Mouse (Mus musculus) myocyte (in vitro differentiated cells): ENCODE data around the gene Dnlz. TPM values are rescaled to one million over a fixed set of nuclear protein-coding genes. Genes with fewer than 3 reads are reported as not detected.

Experiments
- H3K27me3 ChIP-seq: one replicate; pipeline ENCODE4 v1.6.1; 2011; ENCODE audit not compliant: control insufficient read depth, insufficient read depth, insufficient read length
- H3K36me3 ChIP-seq: one replicate; pipeline ENCODE4 v1.6.1; 2011; ENCODE audit not compliant: control insufficient read depth, insufficient read depth
- H3K4me2 ChIP-seq: one replicate; pipeline ENCODE4 v1.6.1; 2011; ENCODE audit warnings: low read depth, control low read depth
- H3K4me3 ChIP-seq: one replicate; pipeline ENCODE4 v1.5.1; 2011; ENCODE audit warnings: mild to moderate bottlenecking, control low read depth, moderate library complexity
- H3K79me2 ChIP-seq: one replicate; pipeline ENCODE4 v1.6.1; 2011; ENCODE audit not compliant: control insufficient read depth, insufficient read depth
- H3ac ChIP-seq: one replicate; pipeline ENCODE4 v1.6.1; 2011; ENCODE audit not compliant: control insufficient read depth, insufficient read length
- CEBPB ChIP-seq: IDR thresholded peaks from 2 replicates; pipeline ENCODE4 v1.6.1; 2011; ENCODE audit warnings: mild to moderate bottlenecking, moderate library complexity; ENCODE audit not compliant: poor library complexity, insufficient read depth, severe bottlenecking
- E2F4 ChIP-seq: IDR thresholded peaks from one replicate; pipeline ENCODE4 v1.6.1; 2011; ENCODE audit warnings: mild to moderate bottlenecking, control low read depth, moderate library complexity; ENCODE audit not compliant: insufficient read depth
- MAX ChIP-seq: IDR thresholded peaks from one replicate; pipeline ENCODE4 v1.6.1; 2011; ENCODE audit warnings: low read depth, mild to moderate bottlenecking, control low read depth
- MYOD1 ChIP-seq, 3 experiments: IDR thresholded peaks; one replicate each; pipeline ENCODE4 v1.6.1; 2011; ENCODE audit warnings: control low read depth in 2 of 3, low read depth in 2 of 3, mild to moderate bottlenecking in 2 of 3, moderate library complexity in 1 of 3; ENCODE audit not compliant: insufficient read length in 2 of 3, control insufficient read depth in 1 of 3
- MYOG ChIP-seq, 3 experiments: IDR thresholded peaks; one replicate each; pipeline ENCODE4 v1.6.1; 2011; ENCODE audit warnings: control low read depth in 2 of 3, low read depth in 2 of 3, mild to moderate bottlenecking in 2 of 3; ENCODE audit not compliant: insufficient read length in 2 of 3, control insufficient read depth in 1 of 3, insufficient read depth in 1 of 3
- POLR2A ChIP-seq: IDR thresholded peaks from one replicate; pipeline ENCODE4 v1.6.1; 2011; ENCODE audit warnings: low read depth, mild to moderate bottlenecking, control low read depth, moderate library complexity; ENCODE audit not compliant: insufficient read length
- POLR2AphosphoS2 ChIP-seq: IDR thresholded peaks from one replicate; pipeline ENCODE4 v1.6.1; 2011; ENCODE audit warnings: low read depth, control low read depth; ENCODE audit not compliant: insufficient read length
- REST ChIP-seq: IDR thresholded peaks from one replicate; pipeline ENCODE4 v1.6.1; 2011; ENCODE audit warnings: mild to moderate bottlenecking, control low read depth, moderate library complexity; ENCODE audit not compliant: insufficient read depth, insufficient read length
- SRF ChIP-seq: IDR thresholded peaks from one replicate; pipeline ENCODE4 v1.6.1; 2011; ENCODE audit warnings: low read depth; ENCODE audit not compliant: control insufficient read depth, insufficient read length
- TCF12 ChIP-seq: IDR thresholded peaks from one replicate; pipeline ENCODE4 v1.6.1; 2011; ENCODE audit warnings: mild to moderate bottlenecking, control low read depth; ENCODE audit not compliant: poor library complexity, insufficient read depth, severe bottlenecking
- TCF3 ChIP-seq: IDR thresholded peaks from one replicate; pipeline ENCODE4 v1.6.1; 2011; ENCODE audit warnings: low read depth, control low read depth; ENCODE audit not compliant: insufficient read length
- USF1 ChIP-seq: IDR thresholded peaks from one replicate; pipeline ENCODE4 v1.6.1; 2011; ENCODE audit warnings: low read depth, mild to moderate bottlenecking, control low read depth, moderate library complexity
- polyA plus RNA-seq: library from polyadenylated mRNA; unstranded; fragments of >200 nt; fragmentation: generic; extraction: Trizol; gene quantifications from one replicate; pipeline ENCODE4 v1.2.1, GENCODE M21; 2012; ENCODE audit warnings: missing spikeins

Dnlz gene
- polyA plus RNA-seq, 1 experiment: 28.4 TPM

- TF ChIP-seq POLR2AphosphoS2 (peak; percentile 34), CEBPB (no peak)
- Histone ChIP-seq H3K27me3 (no peaks in the 10 kb centered on the region), H3K36me3 (peaks cover 8% of the 10 kb centered on the region), H3K4me2 (no peak overlapping the region), H3K79me2 (no peaks in the 10 kb centered on the region), H3K4me3 (no peak overlapping the region), H3ac (no peak overlapping the region)
Observed at GRCm38 (mm10) chr2:26363481-26363880, 11.6 kb upstream of the Dnlz start.

GRCm38 (mm10) chr2:26362991-26363390 is 11.1 kb upstream of the Dnlz start:
- TF ChIP-seq POLR2A (no peak), POLR2AphosphoS2 (peak; percentile 38)
- Histone ChIP-seq H3K4me3 (no peak overlapping the region), H3K4me2 (no peak overlapping the region), H3K36me3 (peaks cover 8% of the 10 kb centered on the region), H3ac (no peak overlapping the region), H3K27me3 (no peaks in the 10 kb centered on the region), H3K79me2 (no peaks in the 10 kb centered on the region)

GRCm38 (mm10) chr2:26360772-26361171 is 8.9 kb upstream of the Dnlz start, which contains the start of gene Card9:
Gene Card9 (minus strand): TSS chr2:26360918.
- Histone ChIP-seq H3K79me2 (no peaks in the 10 kb centered on the region), H3K4me2 (no peak within 1 kb of the TSS), H3K36me3 (no peaks in the 10 kb centered on the region), H3K4me3 (no peak within 1 kb of the TSS), H3K27me3 (no peaks in the 10 kb centered on the region), H3ac (no peak within 1 kb of the TSS)
- TF ChIP-seq POLR2AphosphoS2 (peak; percentile 15), MAX (no peak), POLR2A (no peak), MYOG (IDR thresholded peaks at IDR 0.05; ENCODE audit: control insufficient read depth in 1 of 3, insufficient read depth in 1 of 3, insufficient read length in 2 of 3, low read depth in 2 of 3) (no peak)

- no peak overlapping the region for H3K4me2 ChIP-seq
- H3K79me2 ChIP-seq: no peaks in the 10 kb centered on the region
- no peaks in the 10 kb centered on the region for H3K27me3 ChIP-seq
- no peak overlapping the region for H3K4me3 ChIP-seq
- TF ChIP-seq SRF (no peak), TCF12 (no peak), E2F4 (no peak), POLR2A (no peak), CEBPB (no peak), REST (no peak), POLR2AphosphoS2 (no peak), MYOG (IDR thresholded peaks at IDR 0.05; ENCODE audit: control insufficient read depth in 1 of 3, insufficient read depth in 1 of 3, insufficient read length in 2 of 3, low read depth in 2 of 3) (no peak), MYOD1 (IDR thresholded peaks at IDR 0.05; ENCODE audit: control insufficient read depth in 1 of 3, insufficient read length in 2 of 3, low read depth in 2 of 3) (no peak), USF1 (no peak), TCF3 (no peak), MAX (no peak)
- H3K36me3 ChIP-seq: no peaks in the 10 kb centered on the region
- no peak overlapping the region for H3ac ChIP-seq
Observed at GRCm38 (mm10) chr2:26359983-26360382, 8.1 kb upstream of the Dnlz start.

- TF ChIP-seq CEBPB (no peak), MYOG (IDR thresholded peaks at IDR 0.05; ENCODE audit: control insufficient read depth in 1 of 3, insufficient read depth in 1 of 3, insufficient read length in 2 of 3, low read depth in 2 of 3) (no peak), REST (no peak), POLR2A (no peak), MYOD1 (IDR thresholded peaks at IDR 0.05; ENCODE audit: control insufficient read depth in 1 of 3, insufficient read length in 2 of 3, low read depth in 2 of 3) (no peak)
- no peaks in the 10 kb centered on the region for H3K36me3 ChIP-seq
- no peaks in the 10 kb centered on the region for H3K27me3 ChIP-seq
- no peaks in the 10 kb centered on the region for H3K79me2 ChIP-seq
- no peak overlapping the region for H3K4me3 ChIP-seq
- no peak overlapping the region for H3K4me2 ChIP-seq
- H3ac ChIP-seq: no peak overlapping the region
Observed at GRCm38 (mm10) chr2:26358667-26359320, 6.9 kb upstream of the Dnlz start.

DNA sequence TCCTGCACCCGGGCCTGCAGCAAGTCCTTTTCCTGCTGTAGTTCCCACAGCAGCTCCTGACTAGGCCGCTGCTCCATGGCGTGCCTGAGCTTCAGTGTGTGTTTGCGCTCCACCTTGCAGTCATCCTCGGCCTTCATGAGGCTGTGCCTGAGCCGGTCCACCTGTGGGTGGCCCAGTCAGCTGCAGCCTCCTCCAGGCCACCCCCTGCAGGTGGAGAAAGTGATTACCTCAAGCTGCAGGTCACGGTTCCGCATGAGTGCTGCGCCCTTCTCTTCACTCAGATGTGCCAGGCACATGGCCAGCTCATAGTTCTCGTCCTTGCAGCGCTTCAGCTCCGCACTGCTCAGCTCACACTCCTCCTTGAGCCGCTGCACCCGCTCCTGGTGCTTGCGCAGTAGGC is 5.6 kb upstream of the Dnlz start:
- Histone ChIP-seq H3ac (no peak overlapping the region), H3K4me3 (no peak overlapping the region), H3K27me3 (no peaks in the 10 kb centered on the region), H3K79me2 (no peaks in the 10 kb centered on the region), H3K36me3 (no peaks in the 10 kb centered on the region), H3K4me2 (no peak overlapping the region)
- TF ChIP-seq MYOD1 (IDR thresholded peaks at IDR 0.05; ENCODE audit: control insufficient read depth in 1 of 3, insufficient read length in 2 of 3, low read depth in 2 of 3): no peak
- no peak for TF ChIP-seq E2F4
- no peak for TF ChIP-seq TCF3
- TF ChIP-seq MAX: no peak
- TF ChIP-seq SRF: no peak
- no peak for TF ChIP-seq MYOG (IDR thresholded peaks at IDR 0.05; ENCODE audit: control insufficient read depth in 1 of 3, insufficient read depth in 1 of 3, insufficient read length in 2 of 3, low read depth in 2 of 3)
- TF ChIP-seq TCF12: no peak
- TF ChIP-seq USF1: no peak
- no peak for TF ChIP-seq POLR2A
- no peak for TF ChIP-seq CEBPB
- TF ChIP-seq POLR2AphosphoS2: no peak
